Mouse (Mus musculus): Measurements from ENCODE around the gene Arhgap23. TPM values are rescaled to one million over a fixed set of nuclear protein-coding genes. Genes with fewer than 3 reads are reported as not detected.
A peak's percentile ranks its signal among the peaks of the same experiment; 100 is the strongest.

Arhgap23 gene
- polyA plus RNA-seq, 1 experiment from 2014 or later, result 2.9 TPM

GRCm38 (mm10) chr11:97404761-97405190 lies 10.6 kb upstream of the Arhgap23 start:
- DNase-seq (ENCODE audit: low spot score), result no peak

DNA sequence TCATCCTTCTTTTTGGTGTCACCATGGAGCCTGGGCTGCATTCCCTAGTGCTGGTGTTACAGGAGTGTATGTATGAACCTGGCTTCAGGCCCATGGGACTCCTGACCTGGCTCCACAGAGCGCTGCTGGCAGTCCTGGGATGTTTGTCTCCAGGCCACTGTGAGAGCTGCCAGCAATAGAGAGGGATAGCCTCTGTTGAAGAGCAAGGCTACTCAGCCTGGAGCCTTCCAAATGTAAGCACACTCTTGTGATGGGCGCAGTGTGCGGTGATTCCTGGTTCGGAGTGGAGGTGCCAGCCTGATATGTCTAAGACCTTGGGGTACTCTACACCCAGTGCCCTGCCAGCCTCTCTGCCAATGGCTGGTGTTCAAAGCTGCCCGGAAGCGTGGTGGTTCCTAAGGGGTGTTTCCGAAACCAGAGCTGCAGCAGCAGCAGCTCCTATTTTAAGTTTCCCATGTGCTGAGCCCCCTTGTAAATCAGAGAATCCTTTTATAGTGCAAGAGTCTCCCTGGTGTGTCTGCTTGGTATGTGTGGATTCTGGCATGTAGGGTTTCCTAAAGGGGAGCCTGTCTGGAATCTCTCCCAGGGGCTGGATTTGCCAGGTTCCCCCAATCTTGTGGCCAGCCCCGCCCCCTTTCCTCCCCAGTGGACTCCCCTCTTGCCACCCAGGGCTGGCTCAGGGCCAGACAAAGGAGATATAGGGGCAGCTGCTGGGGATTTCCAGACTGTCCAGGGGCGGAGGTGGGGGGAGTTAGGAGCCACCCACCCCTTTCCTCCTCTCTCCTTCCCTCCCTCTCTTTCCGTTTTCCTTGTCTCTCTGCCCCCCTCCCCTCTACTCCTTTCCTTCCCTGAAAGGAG lies 9.0 kb upstream of the Arhgap23 start:
- DNase-seq (ENCODE audit: low spot score), result no peak

- no peak for DNase-seq (ENCODE audit: low spot score)
Measured at GRCm38 (mm10) chr11:97407456-97407855, 7.9 kb upstream of the Arhgap23 start.

DNA sequence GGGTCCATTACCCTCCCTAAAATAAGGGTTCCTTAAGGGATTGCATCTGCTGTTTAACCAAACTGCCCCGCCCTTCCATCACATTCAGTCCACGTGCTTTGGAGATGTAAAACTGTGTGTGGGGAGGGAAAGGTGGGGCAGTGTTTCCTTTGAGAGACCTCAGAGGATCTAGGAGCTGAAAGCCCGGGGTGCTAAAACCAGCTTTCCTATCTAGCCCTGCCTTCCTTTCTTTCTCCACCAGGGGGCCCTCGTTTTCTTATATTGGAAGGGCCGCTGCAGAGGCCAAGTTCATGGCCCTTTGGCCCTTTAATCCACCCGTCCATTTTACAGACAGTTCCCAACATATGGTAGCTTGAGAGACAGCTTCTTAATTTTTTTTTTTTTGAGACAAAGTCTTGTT lies 7.2 kb upstream of the Arhgap23 start:
- DNase-seq (ENCODE audit: low spot score), result peak; percentile 76

- DNase-seq (ENCODE audit: low spot score), result no peak
Measured at GRCm38 (mm10) chr11:97410958-97411357, 4.4 kb upstream of the Arhgap23 start.

DNA sequence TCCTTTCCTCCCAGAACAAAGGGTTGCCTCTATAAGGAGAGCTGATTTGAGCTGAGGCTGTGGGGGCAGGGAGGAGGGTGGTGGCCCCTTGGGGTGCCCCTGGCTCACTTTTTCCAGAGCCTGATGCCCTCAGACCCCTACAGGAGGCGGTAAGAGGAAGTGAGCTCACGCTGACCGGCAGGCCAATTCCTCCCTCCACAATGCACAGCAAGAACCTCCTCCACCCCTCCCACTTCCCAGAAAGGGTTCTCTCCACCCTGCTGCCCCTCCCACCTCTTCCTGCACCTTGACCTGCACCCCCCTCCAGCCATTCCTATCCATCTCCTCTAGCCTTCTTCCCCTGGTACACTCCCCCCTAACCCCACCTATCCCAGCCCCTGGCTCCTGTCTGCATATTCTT lies 3.2 kb upstream of the Arhgap23 start:
- no peak for DNase-seq (ENCODE audit: low spot score)

GRCm38 (mm10) chr11:97412808-97413347 lies 2.5 kb upstream of the Arhgap23 start:
- DNase-seq (ENCODE audit: low spot score), result no peak

GRCm38 (mm10) chr11:97415712-97416636 lies 641 bp downstream of the Arhgap23 start:
- peak; percentile 68 for DNase-seq (ENCODE audit: low spot score)

DNA sequence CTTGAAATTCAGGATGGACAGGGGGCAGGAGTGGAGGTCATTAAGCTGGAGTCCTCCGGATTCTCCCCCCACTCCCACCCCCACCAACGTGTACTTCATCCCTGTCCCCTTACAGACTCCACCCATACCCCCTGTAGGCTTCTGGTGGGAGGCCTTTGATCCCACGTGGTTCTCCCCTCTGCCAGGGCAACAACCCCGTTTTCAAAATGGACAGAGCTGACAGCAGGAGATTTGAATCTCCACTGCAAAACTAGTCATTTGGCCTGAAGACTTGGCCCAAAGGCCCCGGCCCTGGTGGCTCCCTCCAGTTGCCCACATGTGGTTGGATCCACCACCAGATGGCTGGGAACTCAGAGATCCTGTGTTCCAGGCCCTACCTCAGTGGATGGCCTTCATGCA lies 1.3 kb downstream of the Arhgap23 start:
- no peak for DNase-seq (ENCODE audit: low spot score)

DNA sequence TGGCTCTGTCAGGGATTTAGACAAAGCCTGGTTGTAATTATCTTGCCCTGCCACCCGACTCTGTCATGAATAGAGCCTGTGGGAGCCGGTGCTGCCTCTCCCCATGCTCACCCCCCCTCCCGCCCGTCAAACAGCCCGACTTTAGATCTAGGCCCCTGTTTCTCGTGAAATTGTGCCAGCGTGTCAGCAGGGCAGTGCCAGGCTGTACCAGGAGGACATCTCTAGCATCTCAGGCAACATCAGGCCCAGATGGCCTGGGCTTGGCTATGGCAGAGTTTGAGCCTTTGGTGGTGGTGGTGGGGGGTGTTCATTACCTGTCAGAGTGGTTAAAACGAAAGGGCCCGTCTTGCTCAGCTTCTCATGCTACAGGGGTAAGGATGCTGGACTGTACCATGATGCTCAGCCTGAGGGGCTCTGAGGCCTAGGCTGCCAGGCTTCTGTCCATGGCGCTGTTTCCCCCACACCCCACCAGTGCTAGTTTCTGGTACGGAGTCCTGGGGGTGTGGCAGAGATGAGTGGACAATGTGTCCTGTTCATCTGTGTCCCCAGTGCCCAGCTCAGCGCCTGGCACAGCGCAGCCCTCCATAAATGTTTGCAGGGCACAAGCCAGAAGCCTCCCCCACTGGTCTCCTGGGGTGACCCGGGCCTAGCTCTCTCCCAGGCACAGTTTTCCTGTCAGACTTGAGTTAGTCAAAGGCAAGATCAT lies 3.7 kb downstream of the Arhgap23 start:
- no peak for DNase-seq (ENCODE audit: low spot score)

DNA sequence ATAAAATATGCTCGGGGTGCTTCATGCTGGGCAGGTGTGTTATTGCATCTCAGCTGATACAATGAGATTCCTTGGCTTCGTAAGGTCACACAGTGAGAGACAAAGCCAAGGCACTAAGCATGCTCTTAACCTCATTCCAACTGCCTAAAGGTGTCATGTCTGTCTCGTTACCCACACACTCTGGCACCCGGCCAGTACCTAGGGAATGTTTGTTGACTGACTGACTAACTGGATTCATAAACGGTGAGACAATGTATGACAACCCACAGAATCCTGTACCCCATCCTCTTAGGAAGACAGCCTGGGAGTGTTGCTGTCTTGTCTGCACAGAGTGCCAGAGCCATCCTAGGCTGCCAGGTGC lies 4.2 kb downstream of the Arhgap23 start:
- DNase-seq (ENCODE audit: low spot score), result no peak

DNA sequence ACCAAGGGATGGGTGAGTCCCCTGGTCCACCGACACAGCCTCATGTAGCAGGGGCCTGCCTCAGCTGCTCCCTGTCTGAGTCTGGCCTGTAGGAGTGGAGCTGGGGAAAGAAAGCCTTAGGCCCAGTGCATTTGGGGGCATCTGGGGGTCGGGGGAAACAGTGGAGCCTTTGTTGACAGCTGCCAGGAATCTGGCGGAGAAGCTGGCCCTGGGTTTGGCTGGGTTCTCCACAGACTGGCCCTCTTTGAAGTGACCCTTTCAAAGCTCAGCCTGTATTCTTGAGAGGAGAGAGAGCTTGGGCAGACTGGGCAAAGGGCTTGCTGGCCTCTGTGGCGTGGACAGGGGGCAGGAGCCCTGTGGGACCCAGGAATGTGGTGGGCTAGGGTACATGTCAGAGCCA lies 7.2 kb downstream of the Arhgap23 start:
- DNase-seq (ENCODE audit: low spot score), result no peak

DNA sequence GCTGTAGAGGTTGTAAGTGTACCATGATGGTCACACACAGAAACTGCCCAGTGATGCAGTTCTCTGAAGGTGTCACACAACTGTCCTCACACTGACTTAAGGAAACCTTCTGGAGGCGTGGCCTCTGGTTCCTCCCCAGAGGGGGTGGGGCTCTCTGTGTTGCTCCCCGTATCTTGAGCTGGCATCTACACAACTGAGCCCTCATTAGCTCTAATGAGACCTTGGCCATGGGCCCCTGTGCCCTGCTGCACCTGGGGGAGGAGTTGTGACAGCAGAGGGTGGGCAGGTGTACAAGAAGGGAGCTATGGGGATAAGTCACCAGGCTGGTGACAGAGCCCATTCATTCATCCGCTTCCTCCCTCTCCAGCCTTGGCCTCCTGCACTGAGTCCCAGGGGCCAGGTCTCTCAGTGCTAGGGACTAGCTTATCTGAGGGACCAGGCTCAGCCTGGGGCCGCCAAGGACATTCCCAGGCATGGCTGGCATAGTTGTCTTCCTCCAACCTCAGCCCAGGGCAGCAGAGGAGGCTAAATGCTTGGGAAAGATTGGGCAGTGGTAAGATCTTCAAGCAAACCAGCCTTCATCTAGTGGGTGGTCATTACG lies 8.9 kb downstream of the Arhgap23 start:
- DNase-seq (ENCODE audit: low spot score), result no peak

GRCm38 (mm10) chr11:97424802-97425201 lies 9.5 kb downstream of the Arhgap23 start:
- DNase-seq (ENCODE audit: low spot score), result no peak

DNA sequence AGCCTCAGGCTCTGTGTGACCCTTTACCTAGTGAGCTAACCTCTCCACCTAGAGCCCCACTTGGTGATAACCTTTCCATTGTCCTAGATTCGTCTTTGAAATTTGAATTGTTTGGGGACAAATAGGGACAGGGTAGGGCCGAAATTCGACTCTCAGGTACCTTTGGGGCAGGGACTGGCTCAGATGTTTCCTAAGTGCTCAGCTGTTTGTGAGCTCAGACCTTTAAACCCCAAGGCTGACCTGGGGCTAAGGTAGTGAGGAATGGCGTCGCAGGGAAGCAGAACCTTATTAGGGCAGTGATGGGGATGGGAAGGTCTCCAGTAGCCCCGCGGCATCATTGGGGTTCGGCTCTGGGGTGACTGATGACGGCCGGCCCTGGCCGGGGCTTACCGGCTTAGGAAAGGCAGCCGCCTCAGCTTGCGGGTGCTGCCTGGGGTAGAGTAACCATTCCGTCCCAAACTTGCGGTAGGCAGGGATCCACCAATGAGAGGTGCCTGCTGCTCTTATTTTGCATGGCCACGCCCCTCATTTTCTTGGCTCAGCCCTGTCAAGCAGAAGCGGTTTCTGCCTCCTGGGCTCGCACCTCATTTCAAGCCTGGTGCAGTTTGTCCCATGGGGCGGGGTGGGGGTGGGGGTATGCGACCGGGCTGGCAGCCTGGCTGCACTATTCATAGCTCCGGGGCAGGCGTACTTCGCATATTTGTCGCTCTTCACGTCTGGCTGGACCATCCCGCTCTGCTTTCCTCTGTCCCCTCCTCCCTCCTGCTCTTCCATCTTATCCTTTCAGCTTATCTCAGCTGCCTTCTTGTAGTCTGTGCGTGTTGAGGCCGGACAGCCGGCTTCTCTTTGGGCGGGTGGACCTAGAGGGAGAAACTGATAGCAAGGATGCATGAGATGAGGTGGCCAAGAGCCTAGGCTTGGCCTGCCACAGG lies 12.7 kb downstream of the Arhgap23 start:
- DNase-seq (ENCODE audit: low spot score), result peak; percentile 80

DNA sequence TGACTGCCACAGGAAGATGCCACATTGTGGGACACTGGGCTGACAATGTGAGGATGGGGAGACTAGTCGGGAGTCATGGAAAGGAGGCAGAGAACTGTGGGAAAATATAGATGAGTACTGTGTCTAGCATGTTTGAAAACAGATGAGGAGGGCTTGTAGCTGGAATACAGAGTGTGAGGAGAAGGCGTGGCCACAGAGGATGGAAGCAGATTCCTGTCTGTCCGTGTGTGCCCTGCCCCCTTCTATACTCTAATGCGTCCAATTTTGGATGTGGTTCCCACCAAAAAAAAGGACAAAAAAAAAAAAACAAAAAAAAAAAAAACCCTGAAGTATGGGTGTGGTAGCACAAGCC lies 13.4 kb downstream of the Arhgap23 start:
- no peak for DNase-seq (ENCODE audit: low spot score)

DNA sequence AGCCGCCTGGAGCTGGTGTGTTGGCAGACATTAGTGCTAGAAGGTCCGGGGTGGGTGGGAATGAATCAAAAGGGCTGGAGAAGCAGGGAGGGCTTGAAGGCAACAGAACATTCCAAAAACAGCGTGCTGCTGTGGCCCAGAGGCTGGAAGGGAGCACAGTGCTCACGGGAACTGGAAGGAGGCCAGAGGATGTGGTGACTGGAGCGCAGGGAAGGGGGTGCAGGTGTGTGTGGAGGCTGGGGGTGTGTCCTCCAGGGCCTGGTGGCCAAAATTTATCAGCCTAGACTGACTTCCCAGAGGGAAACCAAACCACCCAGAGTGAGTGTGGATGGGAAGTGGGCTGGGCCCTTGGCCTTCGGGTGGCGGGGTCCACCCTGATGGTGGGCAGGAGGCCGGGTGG lies 14.3 kb downstream of the Arhgap23 start:
- DNase-seq (ENCODE audit: low spot score), result no peak

- peak; percentile 70 for DNase-seq (ENCODE audit: low spot score)
Measured at GRCm38 (mm10) chr11:97432015-97432414, 16.7 kb downstream of the Arhgap23 start.

DNA sequence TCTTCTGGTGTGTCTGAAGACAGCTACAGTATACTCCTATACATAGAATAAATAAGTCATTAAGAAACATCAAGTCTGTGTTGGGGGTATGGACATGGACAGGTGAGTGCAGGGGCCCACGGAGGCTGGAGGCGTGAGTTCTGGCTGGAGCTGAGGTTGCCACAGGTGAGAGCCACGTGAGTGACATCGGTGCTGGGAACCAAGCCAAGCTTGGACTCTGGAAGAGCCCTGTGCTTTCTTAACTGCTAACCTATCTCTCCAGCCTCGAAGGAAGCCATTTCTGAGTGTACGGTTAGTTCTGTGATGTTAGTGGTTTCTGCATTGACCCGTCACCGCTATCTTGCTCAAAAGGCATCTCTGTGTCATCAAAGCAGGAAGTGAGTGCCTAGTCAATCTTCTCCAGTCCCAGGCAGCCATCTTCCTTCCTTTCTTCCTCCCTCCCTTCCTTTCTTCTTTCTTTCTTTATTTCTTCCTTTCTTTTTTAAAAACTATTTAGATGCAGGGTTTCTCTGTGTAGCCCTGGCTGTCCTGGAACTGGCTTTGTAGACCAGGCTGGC lies 17.7 kb downstream of the Arhgap23 start:
- DNase-seq (ENCODE audit: low spot score), result no peak

GRCm38 (mm10) chr11:97434121-97434520 lies 18.8 kb downstream of the Arhgap23 start:
- DNase-seq (ENCODE audit: low spot score), result no peak

Measured in thymus, postnatal 0 days (tissue).